In genomic region chr19:4422581-4422980, GRCm38 (mm10) we compare ENCODE assay signal across 16 mouse cellular contexts. TPM values are rescaled to one million over a fixed set of nuclear protein-coding genes. Genes with fewer than 3 reads are reported as not detected.
"Had no signal": no experiment of that assay in that cellular context is flagged by ENCODE, and none has a peak within 500 bp of the region (broad histone marks: within the 10 kb centered on the region; RNA-seq: fewer than 3 reads in every experiment).

No protein-coding gene starts in this region.

- H3K9me3 ChIP-seq: lung, embryonic 15.5 days; midbrain, embryonic 13.5 days; midbrain, embryonic 15.5 days; neural tube, embryonic 12.5 days had no signal

- H3K36me3 ChIP-seq: midbrain, embryonic 13.5 days; midbrain, embryonic 15.5 days; neural tube, embryonic 12.5 days had no signal

- H3K4me1 ChIP-seq: lung, embryonic 15.5 days; midbrain, embryonic 13.5 days; midbrain, embryonic 15.5 days; neural tube, embryonic 12.5 days had no signal

- H3K4me3 ChIP-seq: lung, embryonic 15.5 days; megakaryocyte, embryonic 14.5 days; midbrain, embryonic 13.5 days; midbrain, embryonic 15.5 days; neural tube, embryonic 12.5 days had no signal

- H3K27ac ChIP-seq: lung, embryonic 15.5 days; macrophage; midbrain, embryonic 13.5 days; midbrain, embryonic 15.5 days; neural tube, embryonic 12.5 days had no signal

- ATAC-seq: liver, postnatal 0 days; lung, postnatal 0 days; midbrain, embryonic 13.5 days; midbrain, embryonic 15.5 days had no signal

- H3K4me2 ChIP-seq: lung, embryonic 15.5 days; midbrain, embryonic 11.5 days; midbrain, embryonic 13.5 days; midbrain, embryonic 15.5 days; neural tube, embryonic 12.5 days had no signal

- H3K9ac ChIP-seq: liver, postnatal 0 days; lung, embryonic 15.5 days; midbrain, embryonic 13.5 days; midbrain, embryonic 15.5 days; neural tube, embryonic 12.5 days had no signal

- DNase-seq: liver, postnatal 0 days; lung, adult 2 months; lung, postnatal 14 days; lung, postnatal 36 days; right cerebral cortex, postnatal 14 days; thymus, adult 18-20 months; thymus, postnatal 14 days; thymus, postnatal 36 days had no signal

- H3K27me3 ChIP-seq: lung, embryonic 15.5 days; midbrain, embryonic 13.5 days; midbrain, embryonic 15.5 days; neural tube, embryonic 12.5 days had no signal

RNA-seq across cellular contexts. Expression of gene Syt12, which starts 54.7 kb away (rescaled TPM):
- polyA plus RNA-seq: macrophage had no signal
